Mouse (Mus musculus) CH12F3 (cell line): ENCODE data around the gene Gapdh.

Experiments used
- in situ Hi-C: fragments of 300-500 bp; cut with MboI; formaldehyde crosslinking; loops from 2 replicates; pipeline ENCODE4 v1.14.3; 2020; ENCODE audit warnings: low sequenced_read_pairs

Gapdh gene

DNA sequence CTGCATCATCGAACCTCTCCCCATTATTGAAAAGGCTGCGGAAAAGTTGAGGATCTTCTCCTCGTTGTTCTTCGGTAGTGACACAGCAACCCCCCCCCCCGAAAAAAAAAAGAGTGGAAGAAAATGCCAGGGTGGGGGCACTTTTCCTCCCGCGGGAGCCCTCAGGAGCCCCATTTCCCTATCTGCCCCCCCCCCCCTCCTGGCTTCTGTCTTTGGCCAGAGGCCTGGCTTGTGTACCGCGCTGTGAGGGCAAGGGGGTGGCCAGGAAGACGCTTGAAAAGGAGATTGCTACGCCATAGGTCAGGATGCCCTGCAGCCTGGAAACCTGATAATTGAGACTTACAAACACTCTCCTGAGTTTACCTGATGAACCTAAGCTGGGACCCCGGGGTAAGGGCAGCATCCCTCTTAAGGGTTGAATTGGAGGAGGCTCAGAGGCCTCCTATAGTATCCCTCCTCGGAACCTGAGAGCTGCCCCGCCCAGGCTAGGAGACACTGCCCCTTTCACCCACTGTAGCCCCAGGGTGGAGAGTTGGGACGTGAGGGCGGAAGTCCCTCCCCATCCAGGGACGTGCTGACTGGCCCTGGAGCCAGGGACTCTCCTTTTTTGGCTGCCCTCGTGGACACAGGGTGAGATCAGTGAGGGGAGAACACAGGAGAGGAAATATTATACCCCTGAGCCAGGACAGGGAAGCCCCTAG, at the start of gene Gapdh:
Gapdh (minus strand) TSS at position 417 of the 701 bp plus-strand sequence.
- in situ Hi-C loops, result no loop called here

- in situ Hi-C loops, result no loop called here
Measured at GRCm38 (mm10) chr6:125215148-125215954, 49.1 kb upstream of the Gapdh start, which contains the start of gene Vamp1. TSS of gene Vamp1 (plus strand) at chr6:125215551.

DNA sequence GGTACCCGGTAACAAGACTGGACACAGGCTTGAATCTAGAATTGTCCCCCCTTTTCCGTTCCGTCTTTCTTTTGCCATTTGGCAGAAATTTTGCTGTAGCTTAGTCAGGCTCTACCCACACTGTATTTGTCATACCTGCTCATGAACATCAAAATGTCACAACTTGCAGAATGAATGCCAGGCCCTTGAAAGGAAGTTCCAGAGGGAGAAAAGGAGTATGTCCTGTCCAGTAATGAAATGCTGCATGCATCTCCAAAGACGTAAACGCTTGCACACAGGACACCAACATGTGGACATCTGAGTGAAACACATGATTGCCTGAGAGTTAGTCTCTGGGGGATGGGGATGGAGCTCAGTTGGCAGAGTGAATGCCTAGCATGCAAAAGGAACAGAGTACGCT, 47.4 kb upstream of the Gapdh start:
- in situ Hi-C loops, result no loop called here

DNA sequence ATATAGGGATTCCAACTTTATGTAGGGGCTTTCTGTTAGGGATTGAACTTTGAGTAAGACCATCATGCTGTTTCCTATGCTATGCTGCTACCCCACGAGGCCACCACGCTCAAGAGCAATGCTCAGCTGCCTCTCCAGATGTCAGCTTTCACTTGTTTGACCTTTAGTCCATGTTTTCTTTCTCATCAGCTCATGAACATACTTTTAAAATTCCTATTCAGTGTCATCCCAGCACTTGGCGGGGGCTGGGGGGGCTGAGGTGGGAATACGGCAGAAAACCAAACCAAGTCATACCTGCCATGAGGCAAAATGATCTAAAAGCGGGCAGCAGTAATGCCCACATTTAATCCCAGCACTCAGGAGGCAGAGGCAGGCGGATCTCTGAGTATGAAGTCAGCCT, 46.9 kb upstream of the Gapdh start:
- in situ Hi-C loops, result no loop called here

DNA sequence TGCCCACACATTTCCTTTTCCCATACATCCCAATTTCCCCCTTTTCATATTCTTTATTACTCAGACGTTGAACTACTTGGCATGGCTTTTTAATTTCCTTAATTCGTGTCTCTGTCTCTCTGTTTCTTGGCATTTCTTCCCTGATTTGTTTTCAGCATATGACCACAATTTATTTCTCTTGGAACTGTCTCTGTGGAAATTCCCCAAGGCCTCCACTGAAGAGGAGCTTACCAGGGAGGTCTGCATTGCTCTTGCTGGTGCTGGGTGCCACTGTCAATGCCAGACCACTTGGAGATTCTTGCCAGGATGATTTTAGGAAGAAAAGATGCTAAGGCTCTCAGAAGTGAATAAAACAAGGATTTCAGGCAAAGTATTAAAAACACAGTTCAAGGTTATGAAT, 46.4 kb upstream of the Gapdh start:
- in situ Hi-C loops, result no loop called here

DNA sequence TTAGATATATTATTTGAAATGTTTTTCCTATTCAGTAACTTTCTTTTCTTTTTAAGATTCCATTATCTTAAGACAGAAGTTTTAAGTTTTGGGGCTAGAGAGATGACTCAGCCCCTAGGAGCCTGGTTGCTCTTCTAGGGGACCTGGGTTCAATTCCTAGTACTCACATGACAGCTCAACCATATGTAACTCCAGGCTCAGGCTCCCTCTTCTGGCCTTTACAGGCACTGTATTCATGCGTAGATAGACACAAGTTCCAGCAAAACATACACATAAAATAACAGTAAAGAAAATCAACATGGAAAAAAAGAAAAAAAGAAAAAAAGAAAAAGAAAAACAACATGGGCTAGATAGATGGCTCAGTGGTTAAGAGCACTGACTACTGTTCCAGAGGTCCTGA, 44.2 kb upstream of the Gapdh start:
- in situ Hi-C loops, result no loop called here

DNA sequence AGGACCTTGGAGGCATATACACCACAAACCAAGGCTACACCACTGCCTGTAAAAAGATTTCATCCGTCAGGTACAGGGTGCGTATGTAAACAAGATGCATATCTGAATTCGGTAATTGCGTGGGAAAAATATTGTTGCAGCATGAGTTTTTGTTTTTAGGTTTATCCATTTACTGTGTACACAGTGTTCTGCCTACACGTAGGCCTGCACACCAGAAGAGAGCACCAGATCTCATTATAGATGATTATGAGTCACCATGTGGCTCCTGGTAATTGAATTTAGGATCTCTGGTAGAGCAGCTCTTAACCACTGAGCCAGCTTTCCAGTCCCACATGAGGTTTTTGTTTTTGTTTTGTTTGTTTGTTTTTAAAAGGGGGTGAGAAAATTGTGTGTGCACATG, 30.9 kb upstream of the Gapdh start:
- in situ Hi-C loops, result no loop called here

GRCm38 (mm10) chr6:125196301-125196700, 30.0 kb upstream of the Gapdh start:
- in situ Hi-C loops, result no loop called here

DNA sequence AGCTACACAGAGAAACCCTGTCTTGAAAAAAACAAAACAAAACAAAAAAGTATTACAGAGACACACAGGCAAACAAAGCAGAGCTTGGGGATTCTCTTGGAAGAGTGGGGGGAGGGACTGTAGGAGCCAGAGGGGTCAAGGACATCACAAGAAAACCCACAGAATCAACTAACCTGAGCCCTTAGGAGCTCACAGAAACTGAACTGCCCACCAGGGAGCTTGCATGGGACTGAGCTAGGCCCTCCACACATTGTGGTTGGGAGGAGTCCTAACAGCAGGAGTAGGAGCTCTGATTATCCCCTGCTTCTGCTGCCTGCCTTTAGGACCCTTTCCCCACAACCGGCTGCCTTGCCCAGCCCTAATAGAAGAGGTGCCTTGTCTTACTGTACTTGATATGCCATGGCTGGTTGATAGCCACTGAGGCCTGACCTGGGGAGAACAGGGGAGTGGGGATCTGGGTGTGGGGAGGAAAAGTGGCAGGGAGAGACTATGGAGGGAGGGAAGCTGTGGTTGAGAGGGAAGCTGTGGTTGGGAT, 29.3 kb upstream of the Gapdh start:
- in situ Hi-C loops, result no loop called here

- in situ Hi-C loops, result no loop called here
Measured at GRCm38 (mm10) chr6:125193390-125193789, 27.1 kb upstream of the Gapdh start.

GRCm38 (mm10) chr6:125192841-125193240, 26.6 kb upstream of the Gapdh start:
- in situ Hi-C loops, result no loop called here

DNA sequence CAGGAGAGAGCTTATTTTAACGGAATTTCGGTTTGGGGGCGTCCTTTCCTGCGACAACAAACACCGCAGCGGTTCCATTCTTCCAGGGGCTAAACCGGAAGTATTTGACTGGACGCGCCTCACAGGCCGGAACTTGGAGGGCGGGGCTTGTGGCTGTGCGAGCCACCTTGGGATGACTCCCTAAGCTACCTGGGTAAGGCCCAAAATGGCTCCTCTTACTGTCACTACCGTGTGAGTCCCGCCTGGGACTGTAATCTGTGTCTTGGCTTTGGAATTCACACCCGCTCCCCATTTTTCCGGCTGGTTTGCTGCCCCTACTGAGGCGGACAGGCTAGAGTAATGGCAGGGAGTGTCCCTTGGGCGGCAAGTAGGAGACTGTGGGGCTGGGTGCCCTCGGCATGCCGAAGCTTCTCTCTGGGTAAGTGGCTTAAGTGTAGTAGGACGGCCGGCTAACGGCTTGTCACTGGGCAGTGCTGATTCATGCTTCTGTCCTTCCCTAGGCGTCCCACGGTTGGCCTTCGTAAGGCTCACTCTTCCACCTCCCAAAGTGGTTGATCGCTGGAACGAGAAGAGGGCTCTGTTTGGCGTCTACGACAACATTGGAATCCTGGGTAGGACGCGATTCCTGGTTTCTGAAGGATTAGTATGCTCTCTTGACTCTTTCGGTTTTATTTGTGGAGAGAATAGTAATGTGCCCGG, 25.9 kb upstream of the Gapdh start:
- in situ Hi-C loops, result no loop called here

GRCm38 (mm10) chr6:125191332-125192015, 25.2 kb upstream of the Gapdh start, which contains the start of the genes Ncapd2 and Mrpl51:
TSS of gene Ncapd2 (minus strand) at chr6:125191701.
TSS of gene Mrpl51 (plus strand) at chr6:125191801.
- in situ Hi-C loops, result no loop called here

DNA sequence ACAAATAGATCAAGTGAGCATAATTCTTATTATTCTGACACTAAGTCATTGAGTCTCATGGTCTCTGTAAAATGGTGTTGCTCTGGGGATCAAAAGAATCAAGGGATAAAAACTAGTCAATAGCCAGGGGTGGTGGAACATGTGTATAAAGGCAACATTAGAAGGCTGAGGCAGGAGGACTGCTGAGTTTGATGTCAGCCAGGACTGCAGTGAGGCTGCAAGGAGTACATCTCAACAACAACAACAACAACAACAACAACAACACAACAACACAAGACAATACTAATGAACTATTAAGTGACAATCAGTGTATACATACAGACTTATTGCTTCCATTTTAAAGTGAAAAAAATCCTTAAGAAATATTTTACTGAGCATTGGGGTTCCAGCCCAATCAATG, 24.5 kb upstream of the Gapdh start:
- in situ Hi-C loops, result no loop called here

- in situ Hi-C loops, result no loop called here
Measured at GRCm38 (mm10) chr6:125186203-125186602, 19.9 kb upstream of the Gapdh start.

DNA sequence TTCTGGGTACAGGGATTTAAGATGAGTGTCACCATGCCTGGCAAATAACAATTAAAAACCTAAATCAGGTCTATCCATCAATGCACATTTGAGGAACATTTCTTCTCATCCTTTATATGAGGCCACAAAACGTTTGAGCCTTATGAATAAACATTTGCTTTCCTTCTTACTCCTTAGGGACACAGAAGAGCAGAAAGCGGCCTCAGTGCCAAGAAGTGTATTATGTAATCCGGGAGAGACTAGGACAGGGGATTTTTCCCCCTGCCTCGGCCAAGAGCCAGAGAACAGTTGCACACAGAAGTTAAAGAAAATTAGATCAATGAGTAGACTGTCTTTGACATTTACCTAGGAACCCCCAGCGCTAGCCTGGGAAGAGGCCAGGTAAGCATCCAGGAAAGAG, 15.9 kb upstream of the Gapdh start:
- in situ Hi-C loops, result no loop called here

- in situ Hi-C loops, result no loop called here
Measured at GRCm38 (mm10) chr6:125179601-125180000, 13.3 kb upstream of the Gapdh start.

- in situ Hi-C loops, result no loop called here
Measured at GRCm38 (mm10) chr6:125175469-125175868, 9.2 kb upstream of the Gapdh start.

GRCm38 (mm10) chr6:125173256-125173655, 7.0 kb upstream of the Gapdh start:
- in situ Hi-C loops, result no loop called here

GRCm38 (mm10) chr6:125172474-125172873, 6.2 kb upstream of the Gapdh start:
- in situ Hi-C loops, result no loop called here

DNA sequence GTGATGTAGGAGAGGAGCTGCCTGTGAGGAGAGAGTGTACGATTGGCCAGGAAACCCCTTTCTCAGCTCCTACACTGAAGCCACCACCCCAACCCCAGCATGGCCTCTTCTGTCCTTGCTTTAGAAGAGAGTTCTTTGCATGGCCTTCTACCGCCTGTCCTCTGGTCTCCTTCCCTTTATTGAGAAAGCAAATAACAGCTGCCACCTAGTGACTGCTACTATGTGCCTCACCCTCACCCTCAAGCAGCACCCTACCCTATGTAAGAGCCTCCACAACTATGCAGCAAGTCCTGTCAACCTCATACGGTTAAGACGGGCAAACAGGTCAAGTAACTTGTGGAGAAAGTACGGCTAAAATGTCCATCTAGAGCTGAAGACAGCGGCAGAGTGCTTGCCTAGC, 3.9 kb upstream of the Gapdh start:
- in situ Hi-C loops, result no loop called here
